13 mouse cellular contexts compared by ENCODE assay signal in genomic region chr14:47000786-47001761, GRCm38 (mm10).
A peak's percentile ranks its signal among the peaks of the same experiment; 100 is the strongest.
DNase-seq lines count a peak whose midpoint lies in the region; ATAC-seq and TF ChIP-seq lines count a peak whose summit lies in the region.
"Had no signal": no experiment of that assay in that cellular context is flagged by ENCODE, and none has a peak within 500 bp of the region (broad histone marks: within the 10 kb centered on the region; RNA-seq: fewer than 3 reads in every experiment).

No protein-coding gene starts in this region.

- H3K4me3 ChIP-seq in midbrain, embryonic 15.5 days = no peak overlapping the region
- no peak overlapping the region for H3K4me3 ChIP-seq in midbrain, embryonic 11.5 days (ENCODE audit: low read depth, low read length)
- H3K4me3 ChIP-seq in hindbrain, embryonic 15.5 days = no peak overlapping the region
- no peak overlapping the region for H3K4me3 ChIP-seq in layer of hippocampus, adult 2 months
- H3K4me3 ChIP-seq: forebrain, embryonic 10.5 days; liver, embryonic 12.5 days; neural tube, embryonic 12.5 days had no signal

- peak; percentile 94 for DNase-seq in heart, adult 11 months
- no peak for DNase-seq in heart, postnatal 4 days
- no peak for DNase-seq in midbrain, embryonic 11.5 days (ENCODE audit: low spot score, missing footprints)
- DNase-seq in skeletal muscle tissue, adult 2 months (ENCODE audit: low read depth, low spot score) = peak; percentile 51
- DNase-seq in layer of hippocampus, adult 2 months (ENCODE audit: low spot score in 2 of 2) = no peak
- DNase-seq: cerebellum, adult 8-10 months; right cerebral cortex, adult 18-20 months had no signal

- H3K9me3 ChIP-seq in midbrain, embryonic 15.5 days = no peaks in the 10 kb centered on the region
- H3K9me3 ChIP-seq in midbrain, embryonic 11.5 days (ENCODE audit: control insufficient read depth, low read length) = no peaks in the 10 kb centered on the region
- no peaks in the 10 kb centered on the region for H3K9me3 ChIP-seq in hindbrain, embryonic 15.5 days
- H3K9me3 ChIP-seq: forebrain, embryonic 10.5 days; G1E; liver, embryonic 12.5 days; neural tube, embryonic 12.5 days had no signal

- TF ChIP-seq CTCF in layer of hippocampus, adult 2 months (conservative IDR thresholded peaks at IDR 0.05) = no peak

- no peaks in the 10 kb centered on the region; the same call in 1 of the 2 replicates for H3K4me1 ChIP-seq in midbrain, embryonic 15.5 days
- no peaks in the 10 kb centered on the region for H3K4me1 ChIP-seq in midbrain, embryonic 11.5 days (ENCODE audit: control insufficient read depth, insufficient read depth, low read length)
- H3K4me1 ChIP-seq in hindbrain, embryonic 15.5 days (replicated peaks) = peaks cover 6% of the 10 kb centered on the region; the same call in 1 of the 2 replicates
- H3K4me1 ChIP-seq: liver, embryonic 12.5 days; neural tube, embryonic 12.5 days had no signal

- H3K36me3 ChIP-seq in midbrain, embryonic 15.5 days (replicated peaks) = no peaks in the 10 kb centered on the region
- H3K36me3 ChIP-seq in midbrain, embryonic 11.5 days (ENCODE audit: control insufficient read depth, insufficient read depth, low read length) = no peaks in the 10 kb centered on the region
- H3K36me3 ChIP-seq in hindbrain, embryonic 15.5 days = no peaks in the 10 kb centered on the region
- H3K36me3 ChIP-seq: forebrain, embryonic 10.5 days; G1E; liver, embryonic 12.5 days; neural tube, embryonic 12.5 days had no signal

- WGBS in midbrain, embryonic 15.5 days = 75% methylated on average over 24 of the region's 24 CpGs
- 78% methylated on average over 24 of the region's 24 CpGs for WGBS in midbrain, embryonic 11.5 days
- 66% methylated on average over 24 of the region's 24 CpGs for WGBS in hindbrain, embryonic 15.5 days

- ATAC-seq in midbrain, embryonic 15.5 days (replicated peaks) = peak; percentile 51
- ATAC-seq in midbrain, embryonic 11.5 days (ENCODE audit: low FRiP score) = no peak
- peak; percentile 53 for ATAC-seq in hindbrain, embryonic 15.5 days (ENCODE audit: low FRiP score, low read depth)
- ATAC-seq: liver, embryonic 12.5 days had no signal

- H3K27me3 ChIP-seq in midbrain, embryonic 15.5 days (replicated peaks) = no peaks in the 10 kb centered on the region
- no peaks in the 10 kb centered on the region for H3K27me3 ChIP-seq in midbrain, embryonic 11.5 days (ENCODE audit: control insufficient read depth, insufficient read depth, low read length)
- H3K27me3 ChIP-seq in hindbrain, embryonic 15.5 days = no peaks in the 10 kb centered on the region
- H3K27me3 ChIP-seq: liver, embryonic 12.5 days; neural tube, embryonic 12.5 days had no signal

- H3K27ac ChIP-seq in midbrain, embryonic 15.5 days = no peak overlapping the region
- H3K27ac ChIP-seq in midbrain, embryonic 11.5 days (ENCODE audit: low read depth, low read length) = no peak overlapping the region
- no peak overlapping the region for H3K27ac ChIP-seq in hindbrain, embryonic 15.5 days (replicated peaks)
- no peak overlapping the region for H3K27ac ChIP-seq in layer of hippocampus, adult 2 months
- H3K27ac ChIP-seq: forebrain, embryonic 10.5 days; liver, embryonic 12.5 days; neural tube, embryonic 12.5 days had no signal

- no peak overlapping the region for H3K4me2 ChIP-seq in midbrain, embryonic 15.5 days
- H3K4me2 ChIP-seq in midbrain, embryonic 11.5 days = no peak overlapping the region
- H3K4me2 ChIP-seq in hindbrain, embryonic 15.5 days = 0 out of 2 replicates have a peak overlapping the region, but pooled peaks have one; percentile 11
- H3K4me2 ChIP-seq: liver, embryonic 12.5 days; neural tube, embryonic 12.5 days had no signal

- H3K9ac ChIP-seq in midbrain, embryonic 15.5 days = no peak overlapping the region
- no peak overlapping the region for H3K9ac ChIP-seq in midbrain, embryonic 11.5 days (ENCODE audit: low read length)
- no peak overlapping the region for H3K9ac ChIP-seq in hindbrain, embryonic 15.5 days
- H3K9ac ChIP-seq: liver, embryonic 12.5 days; neural tube, embryonic 12.5 days had no signal

Comparison
In these comparisons a context has a peak if more than half of its experiments do, and no peak if none do; other contexts are left out.
1. DNase-seq: peak in heart, adult 11 months (single experiment) and skeletal muscle tissue, adult 2 months (single experiment); none in heart, postnatal 4 days (single experiment), midbrain, embryonic 11.5 days (single experiment) and layer of hippocampus, adult 2 months (0 of 2).